Mouse (Mus musculus) adrenal gland, adult 8-10 months (tissue): ENCODE results near the gene Ahnak. TPM values are rescaled to one million over a fixed set of nuclear protein-coding genes. Genes with fewer than 3 reads are reported as not detected.

ENCODE experiments used
- DNase-seq: peaks from one replicate; pipeline ENCODE4 v3.0.0; 2022
- total RNA-seq, 4 experiments: library from RNA; stranded (reverse); gene quantifications; 2 replicates each; pipeline ENCODE4 v1.2.4; 2022

Gene Ahnak
- total RNA-seq, 4 experiments from 2014 or later = 122 to 227 (median 158) TPM

DNA sequence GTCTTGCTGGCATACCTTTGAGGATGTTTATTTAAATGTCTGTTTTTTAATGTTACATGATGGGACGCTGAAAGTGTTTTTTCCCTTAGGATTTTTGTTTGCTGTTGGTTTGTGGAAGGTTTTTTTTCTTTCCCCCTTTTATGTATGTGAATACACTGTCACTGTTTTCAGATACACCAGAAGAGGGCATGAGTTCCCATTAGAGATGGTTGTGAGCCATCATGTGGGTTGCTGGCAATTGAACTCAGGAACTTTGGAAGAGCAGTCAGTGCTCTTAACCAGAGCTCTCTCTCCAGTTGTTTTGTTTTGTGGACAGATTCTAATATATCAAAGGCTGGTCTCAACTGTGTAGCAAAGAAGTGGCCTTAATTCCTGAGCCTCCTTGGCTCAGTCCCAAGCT is 14.4 kb upstream of the Ahnak start:
- DNase-seq = no peak

DNA sequence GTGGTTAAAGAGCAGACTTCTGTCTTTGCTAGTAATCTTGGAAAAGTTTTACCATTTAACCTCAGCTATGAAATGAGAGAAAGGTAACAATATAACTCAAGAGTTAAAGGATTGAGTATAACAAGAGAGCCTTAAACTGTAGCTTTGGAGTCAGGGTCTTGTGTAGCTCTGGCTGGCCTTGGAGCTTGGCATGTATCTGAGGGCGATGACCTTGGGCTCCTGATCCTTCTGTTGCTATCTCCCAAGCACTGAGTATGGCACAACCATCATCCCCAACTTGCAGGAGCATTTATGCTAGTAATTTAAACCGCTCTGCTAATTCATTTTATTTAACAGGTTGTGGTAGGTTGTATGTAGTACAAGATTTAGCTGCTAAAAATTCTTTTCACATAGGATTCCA is 13.6 kb upstream of the Ahnak start:
- DNase-seq = no peak

DNA sequence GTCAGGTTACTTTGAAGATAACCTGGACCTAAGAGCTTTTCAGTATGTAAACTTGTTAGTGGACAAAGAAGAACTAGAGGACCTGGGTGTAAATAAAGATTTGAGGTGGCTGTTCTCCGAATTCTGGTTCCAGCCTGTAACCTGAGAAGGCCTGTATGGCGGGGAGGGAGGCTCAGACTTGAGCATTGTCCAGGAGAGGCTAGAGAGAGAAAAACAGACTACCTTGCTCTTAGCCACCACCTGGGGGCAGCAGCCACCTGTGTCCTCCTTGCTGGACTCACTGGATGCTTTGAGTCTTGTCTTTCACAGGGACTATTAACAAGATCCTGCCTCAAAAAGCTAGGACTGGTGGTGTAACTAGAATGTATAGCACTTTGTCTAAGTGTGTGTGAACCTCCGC is 12.5 kb upstream of the Ahnak start:
- DNase-seq = no peak

DNA sequence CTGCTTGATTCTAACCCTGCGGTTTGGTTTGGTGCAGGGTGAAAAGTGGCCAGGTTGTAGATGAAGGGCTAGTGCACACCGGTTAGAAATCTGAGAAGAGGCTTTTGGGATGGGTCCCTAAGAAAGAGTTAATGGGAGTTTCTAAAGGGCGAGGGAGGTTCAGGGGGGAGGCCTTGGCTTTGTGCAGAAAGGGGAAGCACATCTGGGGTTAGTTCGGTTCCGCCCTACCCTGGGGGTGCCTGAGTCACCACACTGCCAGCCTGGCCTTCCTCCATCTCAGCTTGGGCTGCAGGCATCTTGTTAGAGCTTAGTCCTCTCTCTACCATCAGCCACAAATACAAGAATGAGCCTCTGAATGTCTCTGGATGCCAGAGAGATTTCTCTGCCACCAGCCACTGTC is 8.3 kb upstream of the Ahnak start:
- no peak for DNase-seq

DNA sequence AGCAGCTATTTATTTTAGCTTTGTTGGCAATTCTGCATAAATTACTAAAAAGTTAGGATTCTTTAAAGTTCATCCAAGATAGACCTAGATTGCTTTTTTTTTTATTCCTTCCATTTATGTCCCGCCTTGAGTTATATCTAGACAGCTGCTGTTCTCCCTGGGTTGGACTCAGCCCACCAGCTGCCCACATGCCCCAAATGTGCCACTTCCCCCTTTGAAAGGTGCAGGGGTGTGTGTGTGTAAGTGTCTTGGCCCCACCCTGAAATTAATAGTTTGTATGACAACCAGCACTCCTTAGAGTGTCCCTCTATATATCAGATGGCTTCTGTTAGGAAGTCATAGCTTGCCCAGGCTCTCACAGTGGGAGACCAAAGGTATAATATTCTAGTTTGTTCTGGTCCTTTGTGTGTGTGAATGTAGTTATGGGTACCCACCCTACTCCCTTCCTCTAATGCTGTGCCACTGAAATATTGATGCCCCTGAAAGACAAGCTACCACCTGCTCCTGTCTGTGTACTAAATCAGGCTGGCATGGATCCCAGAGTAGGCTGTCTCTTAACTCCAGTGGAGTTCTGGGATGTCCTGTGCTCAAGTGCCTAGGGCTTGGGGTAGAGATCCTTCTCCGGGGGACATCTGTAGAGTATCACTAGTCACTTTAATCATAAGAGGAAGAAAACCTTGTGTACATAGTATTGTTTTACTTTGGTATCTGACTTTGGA is 7.5 kb upstream of the Ahnak start:
- no peak for DNase-seq

DNA sequence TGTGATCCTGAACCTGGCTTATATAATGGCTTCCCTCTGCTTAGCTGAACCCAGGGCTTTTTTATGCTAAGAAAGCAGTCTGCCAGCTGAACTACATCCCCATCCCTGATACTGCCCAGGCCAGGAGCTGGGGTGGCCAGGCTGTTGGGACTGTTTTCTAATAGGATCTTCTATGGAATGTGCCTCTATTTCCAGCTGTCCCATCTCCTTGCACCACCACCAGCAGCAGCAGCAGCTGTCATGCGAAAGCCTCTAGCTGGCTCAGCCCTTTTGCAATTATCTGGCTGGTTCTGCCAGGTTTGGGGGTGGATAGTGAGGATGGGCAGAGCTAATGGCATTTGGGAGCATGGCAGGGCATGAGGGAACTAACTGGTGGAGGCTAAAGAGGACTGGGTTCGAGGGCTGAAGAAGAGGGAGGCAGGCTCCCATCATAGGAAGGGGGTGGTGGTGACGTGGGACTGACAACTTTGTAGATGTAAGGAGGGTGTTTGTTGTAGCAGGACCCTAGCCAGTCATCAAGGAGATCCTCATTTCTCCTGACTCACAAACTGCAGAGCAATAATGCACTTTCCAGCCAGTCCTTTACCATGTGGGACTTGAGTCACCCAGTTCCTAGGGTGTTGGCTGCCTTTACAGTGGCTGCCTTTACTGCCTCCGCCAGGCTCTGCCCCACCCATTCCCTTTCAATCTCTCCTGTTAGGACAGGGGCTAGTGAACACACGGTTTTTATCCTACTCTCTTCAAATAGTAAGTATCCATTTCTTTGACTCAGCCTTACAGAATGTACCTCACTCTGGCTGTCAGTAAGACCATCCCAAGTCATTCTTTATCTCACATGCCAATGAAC is 6.6 kb upstream of the Ahnak start:
- no peak for DNase-seq

DNA sequence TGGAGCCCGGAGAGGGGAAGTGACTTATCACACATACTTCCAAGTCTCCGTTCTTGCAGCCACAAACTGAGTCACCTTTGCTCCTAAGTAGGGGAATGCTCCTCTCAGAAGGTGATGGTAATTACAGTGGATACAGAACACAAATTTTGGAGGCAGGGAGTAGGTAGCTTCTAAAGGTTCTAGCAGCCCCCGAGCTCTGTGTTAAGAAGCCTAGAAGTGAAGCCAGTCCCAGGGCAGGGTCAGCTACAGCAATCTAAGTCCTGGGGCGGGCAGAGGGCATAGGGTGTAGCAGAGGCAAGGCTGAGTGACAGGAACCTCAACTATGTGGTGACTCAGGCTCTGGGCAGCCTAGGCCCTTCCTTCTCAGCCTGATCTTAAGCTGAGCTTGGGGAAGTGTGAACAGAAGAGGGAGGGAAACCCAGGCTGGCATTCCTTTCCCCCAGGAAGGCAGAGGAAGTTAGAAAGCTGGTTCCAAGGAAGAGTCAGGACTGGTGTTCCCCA is 5.9 kb upstream of the Ahnak start:
- DNase-seq = peak; percentile 58

DNA sequence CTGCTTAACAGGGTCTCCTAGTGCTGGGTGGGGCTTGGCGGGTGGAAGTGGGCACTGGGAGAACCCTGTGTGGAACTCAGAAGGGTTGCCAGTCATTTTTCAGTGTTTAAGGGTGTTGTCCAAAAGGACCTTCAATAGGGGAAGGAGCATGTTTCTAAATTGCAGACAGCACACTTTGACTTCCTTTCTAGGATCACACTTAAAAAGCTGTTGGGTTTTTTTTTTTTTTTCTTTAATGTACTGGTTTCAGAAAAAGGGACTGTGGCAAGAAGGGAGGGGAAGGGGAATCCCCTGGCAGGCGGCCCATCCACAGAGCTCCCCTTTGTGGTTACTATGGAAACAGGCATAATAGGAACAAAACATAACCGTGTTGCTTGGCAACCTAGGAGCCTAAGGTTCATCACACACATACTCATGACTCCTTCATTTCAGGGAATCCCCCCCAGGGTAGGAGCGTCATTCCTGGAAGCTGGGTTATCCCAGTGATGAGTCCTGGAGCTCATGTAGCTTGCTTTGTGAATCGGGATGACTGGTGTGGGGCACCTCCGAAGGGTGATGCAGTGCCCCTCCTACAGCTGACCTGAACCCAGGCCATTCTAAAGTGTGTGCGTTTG is 4.7 kb upstream of the Ahnak start:
- peak; percentile 51 for DNase-seq

DNA sequence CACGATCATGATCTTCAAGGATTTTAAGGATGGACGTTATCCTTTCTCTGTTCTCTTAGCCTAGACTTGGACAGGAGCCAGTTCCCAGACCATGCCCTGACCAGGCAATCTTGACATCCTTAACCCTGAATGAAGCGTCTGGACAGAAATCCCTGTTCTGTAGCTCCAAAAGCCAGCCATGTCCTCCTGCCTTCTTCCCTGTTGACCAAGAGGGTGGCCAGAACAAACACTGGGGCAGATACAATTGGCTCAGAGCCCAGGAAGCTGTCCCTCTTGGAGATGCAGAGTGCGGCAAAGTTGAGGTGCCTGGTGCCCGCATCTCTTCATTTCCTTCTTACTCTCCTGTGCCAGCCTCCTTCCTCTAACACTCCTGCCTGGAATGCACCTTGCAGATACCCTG is 3.2 kb upstream of the Ahnak start:
- no peak for DNase-seq

DNA sequence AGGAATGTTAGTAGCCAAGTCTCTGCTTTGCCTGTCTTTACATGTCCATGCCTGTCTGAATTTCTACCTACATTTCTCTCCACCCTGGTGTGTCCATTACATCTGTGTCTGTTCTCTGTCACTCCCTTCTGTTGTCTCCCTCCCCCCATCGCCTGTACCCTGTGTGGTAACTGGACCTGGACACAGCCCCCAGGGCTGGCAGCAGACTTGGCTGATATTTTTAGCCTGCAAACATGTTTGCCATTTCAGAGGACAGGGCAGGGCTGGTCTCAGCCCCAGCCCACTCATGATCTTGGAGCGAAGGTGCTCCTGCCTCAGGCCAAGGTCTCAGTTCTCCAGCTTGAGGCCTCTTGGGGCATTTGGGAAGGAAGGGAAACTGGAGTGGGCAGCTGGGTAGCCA is 1.3 kb upstream of the Ahnak start:
- DNase-seq = no peak

DNA sequence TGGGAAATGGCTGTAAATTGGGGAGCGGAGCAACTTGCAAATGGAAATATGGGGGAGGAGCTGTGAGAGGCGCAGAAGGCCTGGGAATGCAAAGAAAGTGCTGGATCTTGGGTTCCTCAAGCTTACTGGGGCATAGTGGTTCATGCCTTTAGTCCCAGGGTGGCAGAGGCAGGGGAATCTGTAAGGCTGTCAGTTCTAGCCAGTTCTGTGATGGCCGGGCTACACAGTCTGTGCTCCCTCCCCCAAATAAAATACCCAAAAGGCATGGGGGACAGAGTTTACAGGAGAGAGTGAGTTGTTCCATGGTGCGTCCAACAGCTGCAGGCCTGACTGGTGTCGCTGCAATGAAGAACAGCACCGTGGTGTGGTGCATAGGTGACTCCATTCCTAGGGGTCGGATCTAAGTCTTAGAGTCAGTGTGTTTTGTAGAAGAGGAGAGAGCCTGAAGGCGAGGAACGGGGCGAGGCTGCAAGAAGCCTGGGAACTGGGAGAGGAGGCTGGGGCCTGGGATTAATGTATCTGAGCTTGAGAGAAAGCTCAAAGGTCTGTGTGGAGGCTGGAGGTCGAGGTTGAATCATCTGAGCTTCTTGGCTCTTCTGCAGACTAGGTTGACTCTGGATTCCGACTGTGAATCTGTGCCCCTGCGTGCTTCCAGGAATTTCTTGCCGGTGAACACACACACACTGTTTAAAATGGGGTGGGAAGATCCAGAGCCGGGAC is 578 bp upstream of the Ahnak start:
- DNase-seq = peak; percentile 33

DNA sequence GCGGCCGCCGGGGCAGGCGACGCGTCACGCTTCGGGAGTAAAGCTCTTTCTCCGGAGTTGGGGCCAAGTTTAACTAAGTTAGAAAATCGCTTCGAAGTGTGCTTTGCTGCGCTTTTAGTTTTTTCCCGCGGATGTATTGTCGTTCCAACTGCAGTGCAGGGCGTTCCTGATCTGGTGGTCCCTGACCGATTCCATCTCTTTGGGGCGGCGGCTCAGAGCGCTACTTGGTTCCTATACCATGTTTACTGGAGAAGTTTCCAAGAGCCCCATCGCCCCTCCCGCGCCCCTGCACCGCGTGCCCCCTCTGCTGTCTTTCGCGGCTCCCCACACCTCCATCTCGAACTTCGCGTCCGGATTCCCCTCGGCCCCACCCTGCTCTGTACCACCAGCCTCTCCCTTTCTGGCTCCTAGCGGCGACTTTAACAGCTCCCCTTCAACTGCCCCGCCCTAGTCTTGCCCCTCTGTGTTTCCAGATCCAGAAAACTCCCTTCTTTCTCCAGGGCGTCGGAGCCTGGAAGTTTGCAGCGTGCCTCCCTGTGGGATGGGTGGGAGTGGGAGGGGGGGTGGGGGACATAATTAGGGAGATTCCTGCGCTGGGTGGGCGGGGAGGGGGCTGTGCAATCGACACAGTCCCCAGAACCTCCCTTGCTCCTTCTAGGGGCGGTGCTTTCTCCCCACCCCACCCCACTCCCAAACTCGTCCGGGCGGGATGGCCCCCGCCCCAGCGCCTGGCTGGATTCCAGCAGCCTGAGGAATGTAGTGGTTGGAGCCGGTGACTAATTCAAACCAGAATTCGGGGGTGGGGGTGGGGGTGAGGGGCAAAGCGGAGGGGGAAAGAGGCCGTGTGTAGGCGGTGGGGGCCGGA is 715 bp downstream of the Ahnak start:
- DNase-seq = peak; percentile 80

DNA sequence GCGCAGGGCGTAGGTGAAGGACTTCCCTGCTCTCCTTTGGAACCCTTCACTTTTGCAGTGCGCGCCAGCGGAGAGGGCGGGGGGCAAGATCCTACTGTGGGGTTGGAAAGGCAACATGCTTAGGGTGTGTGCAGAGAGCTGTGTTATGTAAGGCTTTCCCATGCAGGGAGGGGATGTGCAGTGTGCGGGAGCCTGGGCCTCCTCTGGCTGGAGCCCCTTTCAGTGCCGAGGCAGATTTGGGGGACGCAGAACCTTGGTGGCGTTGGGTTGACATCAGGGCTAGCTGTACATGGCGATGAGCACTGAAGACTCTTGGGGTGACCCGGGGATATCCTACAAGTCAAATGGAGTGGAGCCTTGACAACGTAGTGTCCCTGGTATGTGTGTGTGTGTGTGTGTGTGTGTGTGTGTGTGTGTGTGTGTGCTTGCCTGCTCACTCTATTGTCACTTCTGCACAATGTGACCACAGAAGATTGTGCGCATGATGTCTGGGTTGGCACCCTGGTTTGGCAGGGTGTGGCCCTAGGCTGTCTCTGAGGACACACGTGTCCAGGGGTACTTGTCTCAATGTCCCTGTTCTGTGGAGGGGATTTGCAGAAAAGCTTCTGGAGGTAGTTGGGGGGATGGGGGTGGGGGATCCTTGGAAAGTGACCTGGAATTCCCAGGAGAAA is 1.5 kb downstream of the Ahnak start:
- DNase-seq = no peak

DNA sequence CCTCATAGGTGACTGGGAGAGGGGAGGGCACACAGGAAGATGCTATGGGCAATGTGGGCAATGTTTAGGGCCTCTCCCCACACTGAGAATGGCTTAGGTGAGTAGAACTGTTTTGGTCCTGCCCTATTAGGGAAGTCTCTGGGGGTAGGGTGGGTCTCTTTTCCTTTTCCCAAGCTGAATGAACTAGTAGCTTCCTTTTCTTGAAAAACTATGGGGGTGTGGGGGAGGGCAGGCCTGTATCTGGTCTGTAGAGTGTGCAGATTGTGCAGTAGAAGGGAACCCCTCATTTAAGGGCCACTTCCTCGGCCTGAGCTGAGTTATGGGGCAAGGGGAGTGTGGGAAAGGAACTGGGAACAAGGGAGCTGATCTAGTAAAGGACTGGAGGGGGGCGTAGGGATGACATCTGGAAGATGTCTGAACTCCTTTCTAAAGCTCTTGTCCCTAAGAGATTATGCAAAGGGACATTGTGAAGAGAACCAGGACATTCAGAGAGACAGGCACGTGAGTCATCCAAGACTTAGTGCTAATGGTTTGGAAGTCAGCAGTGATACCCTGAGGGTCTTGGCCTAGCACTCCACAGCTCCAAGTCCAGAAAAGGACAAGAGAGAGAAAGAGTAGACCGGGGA is 2.3 kb downstream of the Ahnak start:
- DNase-seq = no peak

DNA sequence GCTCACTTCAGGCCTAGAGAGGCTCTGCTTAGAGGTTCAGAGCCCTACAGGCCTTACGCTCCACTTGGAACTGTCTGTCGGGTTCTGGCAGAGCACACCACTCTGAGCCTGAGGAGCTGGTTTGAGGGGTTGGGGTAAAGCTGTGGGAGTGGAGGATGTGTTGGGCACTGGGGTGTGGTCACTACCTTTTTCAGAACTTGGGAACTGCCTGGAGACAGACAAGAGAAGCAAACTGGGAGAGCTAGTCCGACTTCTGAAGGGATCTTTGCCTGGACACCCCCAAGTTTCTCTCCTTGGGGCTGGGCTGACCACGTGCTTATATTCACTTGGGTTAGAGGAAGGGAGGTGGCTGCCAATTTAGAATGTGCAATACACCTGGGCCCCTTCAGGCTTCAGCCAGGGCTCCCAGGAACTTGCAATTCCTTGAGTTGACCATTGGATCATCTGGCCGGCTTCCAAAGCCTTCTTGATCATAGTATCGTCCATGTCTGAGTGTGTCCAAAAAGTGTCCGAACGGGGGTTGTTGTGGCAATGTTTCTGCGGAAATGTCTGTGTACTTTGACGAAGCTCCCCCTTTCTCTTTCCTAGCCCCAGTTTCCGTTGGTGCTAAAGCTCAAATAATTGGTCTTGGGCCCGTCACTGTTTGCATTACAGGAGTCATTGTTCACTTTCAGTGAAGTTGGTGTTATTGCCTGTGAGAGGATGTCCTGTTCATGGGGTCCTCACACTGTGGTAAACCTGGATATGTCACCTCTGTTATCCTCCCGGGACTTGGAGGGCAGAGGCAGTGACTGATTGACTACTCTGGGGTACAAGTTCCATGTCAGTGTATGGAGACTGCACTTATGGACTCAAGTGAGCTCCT is 3.0 kb downstream of the Ahnak start:
- peak; percentile 49 for DNase-seq

DNA sequence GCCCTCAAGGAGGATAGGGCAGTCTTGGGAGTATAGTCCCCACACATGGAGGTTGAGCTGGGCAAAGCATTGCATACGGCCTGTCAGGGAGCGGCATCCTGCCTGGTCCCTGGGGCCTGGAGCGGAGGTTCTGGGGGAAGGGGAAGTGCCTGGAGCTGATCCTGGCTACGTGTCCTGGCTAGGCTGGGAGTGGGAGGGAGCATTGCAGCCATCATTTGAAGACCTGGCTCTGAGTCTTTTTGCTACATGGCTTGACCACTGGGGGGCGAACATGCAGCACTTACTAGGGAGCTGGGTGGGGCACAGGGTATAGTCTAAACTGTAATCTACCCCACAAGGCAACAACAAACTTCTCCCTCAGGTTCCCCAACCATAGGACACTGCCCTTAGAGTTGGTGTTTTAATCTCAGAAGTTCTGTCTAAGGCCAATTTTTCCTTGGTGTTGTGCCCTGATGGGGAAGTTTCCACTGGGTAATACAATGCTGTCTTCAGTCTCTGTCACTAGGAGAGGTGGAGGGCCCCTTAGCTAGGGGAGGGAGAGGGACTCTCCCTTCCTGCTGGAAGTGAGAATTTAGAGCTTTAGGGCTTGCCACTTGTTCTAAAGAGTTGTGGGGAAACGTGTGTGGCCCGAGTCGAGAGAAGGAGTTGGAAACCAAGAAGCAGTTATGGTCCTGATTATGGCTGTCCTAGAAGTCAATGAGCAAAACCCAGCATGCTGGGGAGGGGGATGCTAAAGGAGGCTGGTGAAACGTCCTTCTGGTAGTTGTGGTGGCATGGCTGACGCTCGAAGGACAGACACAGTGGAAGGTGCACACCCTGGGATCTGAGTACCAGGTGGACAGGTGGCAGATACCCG is 3.9 kb downstream of the Ahnak start:
- peak; percentile 80 for DNase-seq

DNA sequence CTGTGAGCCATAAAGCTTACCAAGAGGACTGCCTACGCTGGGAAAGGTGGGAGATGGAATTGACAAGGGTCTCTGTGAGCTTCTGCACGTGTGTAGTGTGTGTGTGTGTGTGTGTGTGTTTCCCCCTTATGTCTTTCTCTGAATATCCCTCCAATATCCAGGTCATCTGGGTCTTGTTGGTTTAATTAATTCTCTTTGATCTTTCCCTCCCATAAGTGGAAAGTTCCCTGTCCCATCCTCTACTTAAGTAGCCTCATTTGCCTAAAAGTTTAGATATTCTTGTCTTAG is 4.5 kb downstream of the Ahnak start:
- DNase-seq = no peak

DNA sequence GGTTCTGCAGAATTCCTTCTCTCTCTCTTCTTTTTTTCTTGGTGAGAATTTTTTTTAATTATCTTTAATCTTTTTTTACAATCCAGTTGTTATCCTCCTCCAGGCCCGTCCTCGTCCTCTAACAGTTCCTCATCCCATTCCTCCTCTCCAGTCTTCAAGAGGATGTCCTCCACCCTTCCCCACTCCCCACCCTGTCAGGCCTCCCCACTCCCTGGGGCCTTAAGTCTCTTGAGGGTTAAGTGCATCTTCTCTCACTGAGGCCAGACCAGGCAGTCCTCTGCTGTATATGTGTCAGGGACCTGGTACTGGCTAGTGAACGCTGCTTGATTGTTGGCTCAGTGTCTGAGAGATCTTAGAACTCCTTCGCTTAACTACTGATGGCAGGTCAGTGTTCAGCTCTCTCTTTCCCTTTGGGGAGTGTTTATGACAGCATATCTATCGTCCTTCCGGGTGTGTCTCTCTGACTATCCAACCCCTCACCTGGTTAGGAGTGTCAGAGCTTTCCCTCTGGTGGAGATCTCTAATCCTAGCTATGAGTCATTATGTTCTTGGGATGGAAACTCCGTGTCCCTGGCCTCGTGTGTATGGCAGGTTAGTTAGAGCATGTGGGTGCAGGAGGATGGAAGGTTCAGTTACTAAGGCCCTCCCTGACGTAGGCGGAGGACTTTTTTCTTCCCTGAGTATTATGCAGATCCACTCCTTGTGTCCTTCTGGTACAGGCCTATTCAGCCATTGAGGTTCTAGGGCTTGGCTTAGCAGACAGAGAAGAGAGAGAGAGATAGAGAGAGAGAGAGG is 5.9 kb downstream of the Ahnak start:
- no peak for DNase-seq
